22 mouse cellular contexts compared by ENCODE assay signal in the genomic region with DNA sequence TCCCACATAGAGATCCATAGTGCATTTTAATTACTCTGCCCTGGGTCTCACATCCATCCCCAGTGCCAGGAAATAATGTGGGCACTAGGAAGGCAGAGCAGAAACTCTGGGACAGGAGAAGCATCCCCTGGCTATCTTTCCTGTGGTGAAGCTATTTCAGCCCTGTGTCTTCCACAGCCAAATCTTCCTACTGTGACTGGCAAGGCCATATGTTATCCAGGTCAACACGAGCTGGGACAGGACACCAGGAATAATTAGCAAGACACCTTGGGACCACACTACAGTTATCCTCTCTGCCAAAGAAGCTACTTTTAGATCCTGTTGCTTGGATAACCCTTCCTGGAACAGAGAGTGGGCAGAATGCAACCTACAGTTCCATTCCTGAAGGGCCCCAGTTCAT.
DNase-seq lines count a peak whose midpoint lies in the region; ATAC-seq lines count a peak whose summit lies in the region.
"Had no signal": no experiment of that assay in that cellular context is flagged by ENCODE, and none has a peak within 500 bp of the region (broad histone marks: within the 10 kb centered on the region; RNA-seq: fewer than 3 reads in every experiment).

No protein-coding gene starts in this region.

- H3K9me3 ChIP-seq in hindbrain, embryonic 16.5 days (ENCODE audit: control insufficient read depth, low read length), result no peaks in the 10 kb centered on the region
- 0 out of 2 replicates have a peak, but pooled peaks cover 2% of the 10 kb centered on the region for H3K9me3 ChIP-seq in hindbrain, embryonic 10.5 days
- H3K9me3 ChIP-seq: embryonic facial prominence, embryonic 12.5 days; forebrain, embryonic 13.5 days; forebrain, embryonic 15.5 days had no signal

- no peaks in the 10 kb centered on the region for H3K4me1 ChIP-seq in hindbrain, embryonic 16.5 days (ENCODE audit: control insufficient read depth, insufficient read depth, low read depth, low read length)
- no peaks in the 10 kb centered on the region for H3K4me1 ChIP-seq in hindbrain, embryonic 10.5 days (replicated peaks)
- H3K4me1 ChIP-seq: embryonic facial prominence, embryonic 10.5 days; embryonic facial prominence, embryonic 12.5 days; forebrain, embryonic 13.5 days; forebrain, embryonic 15.5 days had no signal

- DNase-seq in cerebellum, adult 11-12 months, result peak; percentile 2
- DNase-seq in cerebellum, adult 9-10 months, result no peak
- peak; percentile 24 to 43 for DNase-seq in cerebellum, postnatal 10 days
- no peak for DNase-seq in cerebellum, adult 9-11 months
- DNase-seq in cerebellum, postnatal 25 days, result peak; percentile 41 to 55
- DNase-seq in cerebellum, adult 11 months, result no peak
- no peak for DNase-seq in hindbrain, embryonic 10.5 days (ENCODE audit: low spot score)
- DNase-seq: adrenal gland, adult 8-10 months; adrenal gland, postnatal 14 days; adrenal gland, postnatal 36 days; B cell, adult 2 months; forebrain, postnatal 0 days had no signal

- no peak overlapping the region for H3K9ac ChIP-seq in hindbrain, embryonic 16.5 days (ENCODE audit: low read depth, low read length)
- H3K9ac ChIP-seq: embryonic facial prominence, embryonic 12.5 days; forebrain, embryonic 13.5 days; forebrain, embryonic 15.5 days; forebrain, postnatal 0 days had no signal

- WGBS in hindbrain, embryonic 16.5 days, result 55% methylated on average over 1 of the region's 1 CpGs
- 78% methylated on average over 1 of the region's 1 CpGs for WGBS in hindbrain, embryonic 10.5 days

- no peaks in the 10 kb centered on the region for H3K36me3 ChIP-seq in hindbrain, embryonic 16.5 days (ENCODE audit: control insufficient read depth, insufficient read depth, low read length)
- no peaks in the 10 kb centered on the region for H3K36me3 ChIP-seq in hindbrain, embryonic 10.5 days
- H3K36me3 ChIP-seq: embryonic facial prominence, embryonic 10.5 days; embryonic facial prominence, embryonic 12.5 days; forebrain, embryonic 15.5 days; G1E had no signal

- ATAC-seq in hindbrain, embryonic 16.5 days, result peak; percentile 58; the same call in 1 of the 2 replicates
- ATAC-seq: activated CD4-positive, CD25-positive, alpha-beta regulatory T cell, adult 4 months; CD4-positive, CD25-positive, alpha-beta regulatory T cell, adult 4 months; forebrain, embryonic 13.5 days; forebrain, embryonic 15.5 days; forebrain, postnatal 0 days; Patski had no signal

- no peaks in the 10 kb centered on the region for H3K27me3 ChIP-seq in hindbrain, embryonic 16.5 days (replicated peaks; ENCODE audit: control insufficient read depth, insufficient read depth, low read length)
- no peaks in the 10 kb centered on the region for H3K27me3 ChIP-seq in hindbrain, embryonic 10.5 days (ENCODE audit: insufficient read depth, poor library complexity, severe bottlenecking)
- H3K27me3 ChIP-seq: CH12.LX; embryonic facial prominence, embryonic 12.5 days; forebrain, embryonic 13.5 days; forebrain, embryonic 15.5 days; Patski had no signal

- H3K27ac ChIP-seq in hindbrain, embryonic 16.5 days (ENCODE audit: low read depth, low read length), result no peak overlapping the region
- no peak overlapping the region for H3K27ac ChIP-seq in hindbrain, embryonic 10.5 days
- H3K27ac ChIP-seq: embryonic facial prominence, embryonic 10.5 days; embryonic facial prominence, embryonic 12.5 days; forebrain, embryonic 13.5 days; forebrain, embryonic 15.5 days had no signal

- no peak overlapping the region for H3K4me3 ChIP-seq in hindbrain, embryonic 16.5 days (ENCODE audit: low read length)
- H3K4me3 ChIP-seq in hindbrain, embryonic 10.5 days, result no peak overlapping the region
- H3K4me3 ChIP-seq: embryonic facial prominence, embryonic 10.5 days; embryonic facial prominence, embryonic 12.5 days; forebrain, embryonic 13.5 days; forebrain, embryonic 15.5 days had no signal

- no peak overlapping the region for H3K4me2 ChIP-seq in hindbrain, embryonic 16.5 days (ENCODE audit: low read length)
- H3K4me2 ChIP-seq: embryonic facial prominence, embryonic 12.5 days; forebrain, embryonic 13.5 days; forebrain, embryonic 15.5 days had no signal

Comparison
In these comparisons a context has a peak if more than half of its experiments do, and no peak if none do; other contexts are left out.
1. DNase-seq: peak in cerebellum, adult 11-12 months (single experiment), cerebellum, postnatal 10 days (2 of 2) and cerebellum, postnatal 25 days (2 of 2); none in cerebellum, adult 9-10 months (single experiment), cerebellum, adult 9-11 months (single experiment), cerebellum, adult 11 months (single experiment) and hindbrain, embryonic 10.5 days (single experiment).